Mouse (Mus musculus) liver, postnatal 0 days (tissue): ENCODE data around the gene Ppp3cb. TPM values are rescaled to one million over a fixed set of nuclear protein-coding genes. Genes with fewer than 3 reads are reported as not detected.
A peak's percentile ranks its signal among the peaks of the same experiment; 100 is the strongest.

Source experiments
- ATAC-seq: fragments of 200-750 bp; cut with Nextera tagmentation; 2 replicates; pipeline ENCODE4 v1.8.0; 2017; ENCODE audit warnings: mild to moderate bottlenecking, moderate library complexity
- DNase-seq: peaks from one replicate; pipeline ENCODE4 v3.0.0-alpha.2; 2016
- H3K27ac ChIP-seq: fragments of 300-500 bp; sonication (generic); 2 replicates; pipeline ENCODE4 v1.5.1; 2014; ENCODE audit warnings: antibody characterized with exemption, moderate library complexity, mild to moderate bottlenecking, low read depth
- H3K27me3 ChIP-seq: fragments of 300-500 bp; sonication (generic); 2 replicates; pipeline ENCODE4 v1.6.1; 2014; ENCODE audit warnings: low read length, control low read depth, mixed read lengths; ENCODE audit not compliant: insufficient read depth
- H3K36me3 ChIP-seq: fragments of 300-500 bp; sonication (generic); replicated peaks from 2 replicates; pipeline ENCODE4 v1.6.1; 2014; ENCODE audit warnings: mild to moderate bottlenecking, control low read depth, low read length, moderate library complexity, mixed read lengths; ENCODE audit not compliant: insufficient read depth
- H3K4me1 ChIP-seq: fragments of 300-500 bp; sonication (generic); 2 replicates; pipeline ENCODE4 v1.6.1; 2014; ENCODE audit warnings: antibody characterized with exemption, mild to moderate bottlenecking, control low read depth; ENCODE audit not compliant: insufficient read depth
- H3K4me2 ChIP-seq: fragments of 300-500 bp; sonication (generic); 2 replicates; pipeline ENCODE4 v1.6.1; 2014; ENCODE audit warnings: low read depth, mild to moderate bottlenecking, low read length, moderate library complexity, mixed read lengths
- H3K4me3 ChIP-seq: fragments of 300-500 bp; sonication (generic); 2 replicates; pipeline ENCODE4 v1.5.1; 2014; ENCODE audit warnings: low read depth, low read length
- H3K9ac ChIP-seq: fragments of 300-500 bp; sonication (generic); replicated peaks from 2 replicates; pipeline ENCODE4 v1.6.1; 2014; ENCODE audit warnings: mild to moderate bottlenecking, moderate library complexity
- H3K9me3 ChIP-seq: fragments of 300-500 bp; sonication (generic); 2 replicates; pipeline ENCODE4 v1.6.1; 2016; ENCODE audit warnings: mild to moderate bottlenecking, control low read depth, low read length, mixed read lengths
- CTCF ChIP-seq: sonication (generic); IDR thresholded peaks from 2 replicates; pipeline ENCODE4 v1.5.1; 2016; ENCODE audit warnings: antibody characterized with exemption, low read depth
- EP300 ChIP-seq: IDR thresholded peaks from 2 replicates; pipeline ENCODE4 v1.6.1; 2016; ENCODE audit warnings: antibody characterized with exemption, low read depth, mild to moderate bottlenecking
- WGBS: fragments of 180-500 bp; shearing (Covaris S2); extraction: QIAGEN DNeasy Blood & Tissue Kit; methylation state at CpG from one replicate; pipeline ENCODE4 v1.1.7; 2014; ENCODE audit not compliant: insufficient replicate concordance; 5-methylcytosine and 5-hydroxymethylcytosine counted together
- polyA plus RNA-seq: library from polyadenylated mRNA; unstranded; fragments of >200 nt; fragmentation: Nextera tagmentation; extraction: Ambion mirVana; gene quantifications from 2 replicates; pipeline ENCODE4 v1.2.1, GENCODE M21; 2015

The Ppp3cb gene
- polyA plus RNA-seq, 1 experiment from 2014 or later, result 13.6 TPM

DNA sequence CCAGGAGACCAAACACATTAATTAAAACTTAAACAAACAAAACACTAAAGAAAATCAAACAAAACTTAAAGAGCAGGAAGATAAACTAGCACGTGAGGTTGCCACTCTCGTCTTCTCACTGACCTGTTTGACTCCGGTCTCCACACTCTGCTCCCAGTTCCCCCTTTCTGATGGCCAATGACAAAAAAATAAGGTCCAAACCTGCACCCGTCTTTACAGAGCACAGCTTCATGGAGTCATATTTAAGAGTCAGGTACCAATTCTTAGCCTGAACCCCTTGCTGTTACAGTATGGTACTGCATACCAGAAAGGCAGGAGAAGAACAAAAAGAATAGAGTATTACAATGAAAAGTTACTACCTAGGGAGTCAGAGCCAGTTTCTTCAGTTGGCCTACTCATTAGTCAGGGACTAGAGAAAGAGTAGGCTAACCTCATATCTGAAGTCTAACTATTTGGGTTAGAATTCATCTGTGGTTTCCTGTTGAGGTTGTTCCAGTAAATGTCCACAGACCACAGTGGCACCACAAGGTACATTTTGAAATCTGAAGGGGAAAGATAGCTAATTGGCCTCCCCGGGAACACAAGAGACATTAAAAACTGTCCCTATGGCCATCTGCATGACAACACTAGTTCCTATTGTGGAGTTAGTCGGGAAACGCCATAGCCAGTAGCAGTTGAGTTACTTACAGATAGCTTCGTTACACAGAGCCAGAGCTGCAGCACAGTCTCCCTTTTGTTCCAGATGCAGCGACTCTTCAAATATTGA, 19.1 kb upstream of the Ppp3cb start:
- DNase-seq, result no peak
- Histone ChIP-seq H3K27ac (no peak overlapping the region), H3K9me3 (no peaks in the 10 kb centered on the region), H3K36me3 (no peaks in the 10 kb centered on the region; the same call in 1 of the 2 replicates), H3K4me3 (no peak overlapping the region), H3K9ac (no peak overlapping the region), H3K4me1 (peaks cover 5% of the 10 kb centered on the region; the same call in 1 of the 2 replicates), H3K27me3 (no peaks in the 10 kb centered on the region), H3K4me2 (no peak overlapping the region; the same call in 1 of the 2 replicates)
- 31% methylated on average over 9 of the region's 9 CpGs for WGBS
- TF ChIP-seq EP300 (0 out of 2 replicates have a peak, but pooled peaks have one; percentile 35), CTCF (no peak)
- 0 out of 2 replicates have a peak, but pooled peaks have one; percentile 13 for ATAC-seq

DNA sequence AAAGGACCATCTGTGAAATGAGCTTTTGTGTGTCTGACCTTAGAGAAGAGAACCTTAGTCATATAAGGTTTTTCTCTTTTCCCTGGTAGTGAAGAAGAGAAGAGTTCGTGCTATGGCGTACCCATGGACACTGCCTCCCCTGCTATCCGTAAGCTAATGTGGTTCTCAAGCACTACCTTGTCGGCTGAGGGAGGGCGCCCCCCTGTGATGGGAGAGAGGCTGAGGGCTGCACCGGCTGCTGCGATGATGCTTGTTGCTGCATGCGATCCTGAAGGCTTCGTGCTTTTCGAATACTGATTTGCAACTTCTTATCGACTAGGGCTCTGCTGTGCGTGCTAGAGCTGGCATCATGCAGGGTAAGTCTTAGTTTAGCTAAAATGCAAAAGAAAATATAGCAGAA, 18.3 kb upstream of the Ppp3cb start:
- Histone ChIP-seq H3K4me1 (peaks cover 5% of the 10 kb centered on the region; the same call in 1 of the 2 replicates), H3K9ac (no peak overlapping the region), H3K27ac (no peak overlapping the region), H3K36me3 (no peaks in the 10 kb centered on the region; the same call in 1 of the 2 replicates), H3K4me2 (no peak overlapping the region), H3K4me3 (no peak overlapping the region), H3K9me3 (no peaks in the 10 kb centered on the region), H3K27me3 (no peaks in the 10 kb centered on the region)
- TF ChIP-seq EP300 (no peak), CTCF (peak; percentile 57)
- ATAC-seq (no peak), DNase-seq (peak; percentile 33)
- 66% methylated on average over 12 of the region's 12 CpGs for WGBS

DNA sequence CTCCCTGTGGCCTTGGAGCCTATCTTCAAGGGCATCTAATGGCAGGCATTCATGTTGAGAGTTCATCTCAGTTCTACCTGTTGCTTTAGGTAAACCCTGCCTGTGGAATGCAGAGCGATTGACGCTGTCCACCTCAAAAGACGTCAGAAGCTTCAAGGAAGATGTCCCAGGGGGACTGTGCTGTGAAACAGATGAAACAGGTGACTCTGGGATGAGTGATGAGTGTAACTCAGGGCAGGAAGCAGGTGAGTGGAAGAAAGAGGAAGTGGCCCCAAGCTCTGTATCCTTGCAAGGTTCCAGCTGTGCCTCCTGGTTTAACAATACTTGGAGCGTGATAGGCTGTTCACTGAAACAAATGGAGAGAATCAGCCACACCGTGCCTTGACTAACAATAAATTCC, 15.5 kb upstream of the Ppp3cb start:
- WGBS, result 80% methylated on average over 5 of the region's 5 CpGs
- peaks cover 5% of the 10 kb centered on the region; the same call in 1 of the 2 replicates for H3K4me1 ChIP-seq
- no peaks in the 10 kb centered on the region for H3K9me3 ChIP-seq
- TF ChIP-seq CTCF (no peak), EP300 (no peak)
- H3K36me3 ChIP-seq, result no peaks in the 10 kb centered on the region; the same call in 1 of the 2 replicates
- no peak overlapping the region for H3K27ac ChIP-seq
- DNase-seq (no peak), ATAC-seq (no peak)
- no peak overlapping the region for H3K9ac ChIP-seq
- no peak overlapping the region for H3K4me2 ChIP-seq
- H3K27me3 ChIP-seq, result no peaks in the 10 kb centered on the region
- H3K4me3 ChIP-seq, result no peak overlapping the region

DNA sequence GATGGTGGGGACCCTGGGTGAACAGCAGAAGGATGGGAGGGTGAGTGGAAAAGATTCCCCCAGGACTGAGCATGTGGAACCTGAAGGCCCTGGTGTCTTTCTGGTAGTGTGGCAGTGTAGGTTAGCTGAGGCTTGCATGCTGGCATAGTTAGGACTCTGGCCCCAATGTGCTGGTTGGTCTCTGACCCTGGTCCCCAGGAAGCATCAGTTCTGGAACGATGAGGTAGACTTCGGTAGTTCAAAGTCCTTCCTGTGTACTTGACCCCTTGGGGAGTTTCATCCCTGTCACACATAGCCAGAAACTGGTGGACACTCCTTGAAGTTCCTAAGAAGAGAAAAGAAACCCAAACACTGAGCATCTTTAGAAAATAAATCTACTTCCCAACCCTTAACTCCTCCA, 3.8 kb upstream of the Ppp3cb start:
- Histone ChIP-seq H3K9ac (no peak overlapping the region), H3K27me3 (no peaks in the 10 kb centered on the region), H3K4me2 (no peak overlapping the region), H3K9me3 (no peaks in the 10 kb centered on the region), H3K36me3 (no peaks in the 10 kb centered on the region; the same call in 1 of the 2 replicates), H3K4me3 (no peak overlapping the region), H3K27ac (no peak overlapping the region), H3K4me1 (peaks cover 6% of the 10 kb centered on the region)
- no peak for TF ChIP-seq CTCF
- ATAC-seq (no peak), DNase-seq (no peak)
- WGBS, result 64% methylated on average over 2 of the region's 2 CpGs

DNA sequence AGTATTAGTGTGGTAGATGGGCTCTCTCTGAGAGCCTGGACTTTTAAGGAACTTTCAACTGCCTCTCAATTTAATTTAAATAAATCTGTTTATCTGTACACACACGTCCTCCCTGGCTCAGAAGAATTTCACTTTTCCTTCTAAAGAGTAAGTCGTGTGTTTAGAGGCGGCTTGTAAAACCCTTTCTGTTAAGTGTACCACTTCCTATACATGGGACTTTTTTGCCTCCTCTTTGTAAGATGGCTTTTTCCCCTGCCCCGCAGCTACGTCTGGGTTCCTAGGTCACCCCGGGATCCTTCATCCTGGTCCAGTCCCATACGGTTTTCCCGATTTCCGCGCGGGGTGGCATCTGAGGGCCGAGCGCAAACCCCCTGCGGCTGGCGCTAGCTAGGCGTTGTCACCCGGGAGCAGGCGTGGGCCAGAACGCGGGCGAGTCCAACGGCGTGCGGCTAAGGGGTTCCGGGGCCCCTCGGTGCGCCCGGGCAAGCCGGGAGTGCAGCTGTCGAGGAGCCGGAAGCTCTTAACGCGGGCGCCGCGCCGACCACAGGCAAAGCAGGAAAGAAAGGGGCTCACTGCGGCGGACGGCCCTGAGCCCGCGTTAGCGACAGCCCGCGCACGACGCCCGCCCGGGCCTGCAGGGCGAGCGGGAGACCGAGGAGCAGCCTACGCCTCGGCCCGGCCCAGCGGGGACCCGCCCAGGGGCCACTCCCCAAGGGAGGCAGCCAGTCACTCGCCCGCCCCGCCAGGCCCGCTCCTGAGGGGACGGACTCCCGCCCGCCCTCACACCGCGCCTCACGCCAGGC, 643 bp downstream of the Ppp3cb start:
- DNase-seq (peak; percentile 94), ATAC-seq (peak; percentile 98)
- Histone ChIP-seq H3K36me3 (no peaks in the 10 kb centered on the region; the same call in 1 of the 2 replicates), H3K9me3 (no peaks in the 10 kb centered on the region), H3K9ac (peak overlapping the region; percentile 90), H3K4me2 (peak overlapping the region; percentile 76), H3K27me3 (no peaks in the 10 kb centered on the region), H3K4me3 (peak overlapping the region; percentile 76), H3K27ac (peak overlapping the region; percentile 100), H3K4me1 (peaks cover 15% of the 10 kb centered on the region)
- TF ChIP-seq EP300 (no peak), CTCF (no peak)
- WGBS, result 2% methylated on average over 53 of the region's 67 CpGs
